Mouse (Mus musculus) colon, adult 2 months (tissue): ENCODE measurements around the gene Il22. TPM values are rescaled to one million over a fixed set of nuclear protein-coding genes. Genes with fewer than 3 reads are reported as not detected.

Experiments
- polyA plus RNA-seq: library from polyadenylated mRNA; depleted of rRNA; stranded (reverse); fragments of >200 nt; gene quantifications from 2 replicates; pipeline ENCODE4 v1.2.3, GENCODE M21; 2012; rRNA removed

Gene Il22
- polyA plus RNA-seq, result not detected in 2 replicates

GRCm38 (mm10) chr10:118204642-118205041 is at the start of gene Il22:
Il22 (plus strand) TSS chr10:118204942.

GRCm38 (mm10) chr10:118240680-118241079 is 35.9 kb downstream of the Il22 start, which contains the start of gene Gm32717:
Gm32717 (minus strand) TSS chr10:118240780.

GRCm38 (mm10) chr10:118258388-118258787 is 53.6 kb downstream of the Il22 start, which contains the start of gene Gm32802:
Gm32802 (plus strand) TSS chr10:118258688.

Other genes with a start within 250 kb of the Il22 start
- 1.2 and 1.5 TPM in 2 replicates for gene Mdm1, start 63.1 kb upstream of the Il22 start, polyA plus RNA-seq
- gene Gm32717, start 35.8 kb downstream of the Il22 start, polyA plus RNA-seq, result not detected in 2 replicates
- gene Gm32802, start 53.7 kb downstream of the Il22 start, polyA plus RNA-seq, result not detected in 2 replicates
- not detected in 2 replicates for gene Iltifb, start 90.1 kb downstream of the Il22 start, polyA plus RNA-seq
- not detected in 2 replicates for gene Gm9040, start 122.0 kb downstream of the Il22 start, polyA plus RNA-seq
- not detected in 2 replicates for gene Gm9044, start 127.5 kb downstream of the Il22 start, polyA plus RNA-seq
- not detected in 2 replicates for gene Gm9045, start 132.9 kb downstream of the Il22 start, polyA plus RNA-seq
- gene Gm9046, start 138.3 kb downstream of the Il22 start, polyA plus RNA-seq, result not detected in 2 replicates
- gene Gm9048, start 143.7 kb downstream of the Il22 start, polyA plus RNA-seq, result not detected in 2 replicates
- not detected in 2 replicates for gene Gm9049, start 149.2 kb downstream of the Il22 start, polyA plus RNA-seq
- gene Ifng, start 236.1 kb downstream of the Il22 start, polyA plus RNA-seq, result not detected in 2 replicates